In the genomic region with DNA sequence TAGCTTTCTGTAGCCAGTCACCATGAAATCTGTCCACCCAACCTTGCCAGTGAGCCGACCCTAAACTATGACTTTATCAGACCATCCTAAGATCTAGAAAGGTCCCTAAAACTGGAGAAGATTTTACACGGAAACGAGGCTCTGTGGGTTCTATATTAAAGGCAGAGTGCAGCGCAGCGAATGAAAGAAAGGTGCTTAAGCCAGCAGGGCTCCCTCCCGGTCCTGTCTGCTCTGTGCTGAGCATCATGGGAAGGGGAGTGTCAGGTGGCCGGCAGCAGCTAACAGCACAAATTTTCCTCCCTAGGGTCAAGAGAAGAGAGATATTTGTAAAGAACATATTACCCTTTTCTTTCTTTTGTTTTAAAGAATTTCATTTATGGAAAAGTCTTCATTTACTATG, we compare ENCODE assay signal across 30 mouse cellular contexts. TPM values are rescaled to one million over a fixed set of nuclear protein-coding genes. Genes with fewer than 3 reads are reported as not detected.
DNase-seq lines count a peak whose midpoint lies in the region; ATAC-seq and TF ChIP-seq lines count a peak whose summit lies in the region.
"Had no signal": no experiment of that assay in that cellular context is flagged by ENCODE, and none has a peak within 500 bp of the region (broad histone marks: within the 10 kb centered on the region; RNA-seq: fewer than 3 reads in every experiment).

No protein-coding gene starts in this region.

- no peaks in the 10 kb centered on the region for H3K9me3 ChIP-seq in intestine, embryonic 16.5 days (ENCODE audit: control insufficient read depth, low read length)
- H3K9me3 ChIP-seq in intestine, embryonic 15.5 days: no peaks in the 10 kb centered on the region
- no peaks in the 10 kb centered on the region for H3K9me3 ChIP-seq in kidney, embryonic 14.5 days (ENCODE audit: control insufficient read depth, low read length)
- no peaks in the 10 kb centered on the region for H3K9me3 ChIP-seq in hindbrain, embryonic 10.5 days
- H3K9me3 ChIP-seq: embryonic facial prominence, embryonic 10.5 days; embryonic facial prominence, embryonic 15.5 days; forebrain, embryonic 13.5 days; liver, embryonic 13.5 days; stomach, embryonic 15.5 days had no signal

- TF ChIP-seq CTCF in testis, adult 2 months (IDR thresholded peaks at IDR 0.05; ENCODE audit: control insufficient read depth, insufficient read depth, insufficient replicate concordance, low read depth, low read length): no peak
- no peak for TF ChIP-seq CTCF in small intestine, adult 2 months (IDR thresholded peaks at IDR 0.05; ENCODE audit: extremely low read depth, insufficient read length, insufficient replicate concordance, low read depth, low read length)

- no peak overlapping the region for H3K4me2 ChIP-seq in intestine, embryonic 16.5 days (ENCODE audit: low read depth, low read length)
- H3K4me2 ChIP-seq in intestine, embryonic 15.5 days (replicated peaks): no peak overlapping the region
- H3K4me2 ChIP-seq in kidney, embryonic 14.5 days (replicated peaks; ENCODE audit: low read depth, low read length): no peak overlapping the region
- H3K4me2 ChIP-seq: embryonic facial prominence, embryonic 15.5 days; forebrain, embryonic 13.5 days; heart, embryonic 11.5 days; hindbrain, embryonic 14.5 days; liver, embryonic 13.5 days; stomach, embryonic 15.5 days had no signal

- H3K4me3 ChIP-seq in intestine, embryonic 16.5 days (ENCODE audit: low read length): no peak overlapping the region
- no peak overlapping the region for H3K4me3 ChIP-seq in intestine, embryonic 15.5 days (replicated peaks)
- H3K4me3 ChIP-seq in testis, adult 2 months (ENCODE audit: control insufficient read depth, low read depth, low read length): peak overlapping the region; percentile 94
- H3K4me3 ChIP-seq in kidney, embryonic 14.5 days (ENCODE audit: low read length): no peak overlapping the region
- H3K4me3 ChIP-seq in small intestine, adult 2 months (ENCODE audit: low read depth, low read length): no peak overlapping the region
- no peak overlapping the region for H3K4me3 ChIP-seq in hindbrain, embryonic 10.5 days
- H3K4me3 ChIP-seq: embryonic facial prominence, embryonic 10.5 days; embryonic facial prominence, embryonic 15.5 days; forebrain, embryonic 13.5 days; left cerebral cortex, adult 2 months; liver, embryonic 13.5 days; stomach, embryonic 15.5 days had no signal

- H3K36me3 ChIP-seq in intestine, embryonic 16.5 days (ENCODE audit: control insufficient read depth, insufficient read depth, low read length): peaks cover 6% of the 10 kb centered on the region
- peaks cover 14% of the 10 kb centered on the region for H3K36me3 ChIP-seq in intestine, embryonic 15.5 days
- no peaks in the 10 kb centered on the region for H3K36me3 ChIP-seq in testis, adult 2 months (ENCODE audit: control insufficient read depth, insufficient read depth, low read length)
- peaks cover 11% of the 10 kb centered on the region; the same call in 1 of the 2 replicates for H3K36me3 ChIP-seq in kidney, embryonic 14.5 days (ENCODE audit: control insufficient read depth, insufficient read depth, low read length)
- peaks cover 60% of the 10 kb centered on the region for H3K36me3 ChIP-seq in small intestine, adult 2 months (ENCODE audit: control insufficient read depth, insufficient read depth, low read length)
- H3K36me3 ChIP-seq in hindbrain, embryonic 10.5 days: peaks cover 44% of the 10 kb centered on the region

- H3K27me3 ChIP-seq in intestine, embryonic 16.5 days (replicated peaks; ENCODE audit: control insufficient read depth, insufficient read depth, low read length): no peaks in the 10 kb centered on the region
- H3K27me3 ChIP-seq in intestine, embryonic 15.5 days (replicated peaks): no peaks in the 10 kb centered on the region
- no peaks in the 10 kb centered on the region for H3K27me3 ChIP-seq in testis, adult 2 months (ENCODE audit: control insufficient read depth, insufficient read depth, low read length)
- no peaks in the 10 kb centered on the region for H3K27me3 ChIP-seq in kidney, embryonic 14.5 days (ENCODE audit: control insufficient read depth, insufficient read depth, low read length)
- H3K27me3 ChIP-seq in small intestine, adult 2 months (ENCODE audit: control insufficient read depth, insufficient read depth, low read length): no peaks in the 10 kb centered on the region
- no peaks in the 10 kb centered on the region for H3K27me3 ChIP-seq in hindbrain, embryonic 10.5 days (ENCODE audit: insufficient read depth, poor library complexity, severe bottlenecking)
- H3K27me3 ChIP-seq: embryonic facial prominence, embryonic 15.5 days; forebrain, embryonic 13.5 days; liver, embryonic 13.5 days; stomach, embryonic 15.5 days had no signal

- no peak for ATAC-seq in intestine, embryonic 16.5 days
- no peak for ATAC-seq in intestine, embryonic 15.5 days
- ATAC-seq in kidney, embryonic 14.5 days (ENCODE audit: low FRiP score, low TSS enrichment): no peak
- ATAC-seq: forebrain, embryonic 13.5 days had no signal

- DNase-seq in testis, postnatal 10 days (ENCODE audit: low spot score): no peak
- DNase-seq in urinary bladder, adult 2 months (ENCODE audit: low spot score): no peak
- DNase-seq in hindbrain, embryonic 10.5 days (ENCODE audit: low spot score): no peak
- DNase-seq: adrenal gland, postnatal 10 days; cerebellum, adult 8-10 months; cerebellum, postnatal 25 days; gastrocnemius, postnatal 25 days; heart, adult 18-20 months; heart, postnatal 36 days; liver, embryonic 13.5 days; lung, adult 2 months; lung, postnatal 10 days; midbrain, embryonic 14.5 days; retina, postnatal 1 day; right cerebral cortex, postnatal 14 days; thymus, adult 18-20 months; thymus, postnatal 25 days had no signal

- no peak for TF ChIP-seq POLR2A in testis, adult 2 months (IDR thresholded peaks at IDR 0.05; ENCODE audit: control insufficient read depth, low read depth, low read length)
- no peak for TF ChIP-seq POLR2A in small intestine, adult 2 months (IDR thresholded peaks at IDR 0.05; ENCODE audit: low read depth, low read length)

- 0 out of 2 replicates have a peak overlapping the region, but pooled peaks have one; percentile 31 for H3K27ac ChIP-seq in intestine, embryonic 16.5 days (ENCODE audit: low read length)
- no peak overlapping the region for H3K27ac ChIP-seq in intestine, embryonic 15.5 days
- peak overlapping the region; percentile 3 for H3K27ac ChIP-seq in testis, adult 2 months (ENCODE audit: control insufficient read depth, insufficient read depth, low read depth, low read length)
- H3K27ac ChIP-seq in kidney, embryonic 14.5 days (ENCODE audit: low read depth, low read length): peak overlapping the region; percentile 67; the same call in 1 of the 2 replicates
- H3K27ac ChIP-seq in small intestine, adult 2 months (ENCODE audit: insufficient read depth, low read depth, low read length): peak overlapping the region; percentile 70
- H3K27ac ChIP-seq in hindbrain, embryonic 10.5 days: no peak overlapping the region
- H3K27ac ChIP-seq: embryonic facial prominence, embryonic 10.5 days; embryonic facial prominence, embryonic 15.5 days; forebrain, embryonic 13.5 days; hindbrain, embryonic 14.5 days; left cerebral cortex, adult 2 months; liver, embryonic 13.5 days; macrophage; stomach, embryonic 15.5 days had no signal

- 67% methylated on average over 7 of the region's 7 CpGs for WGBS in intestine, embryonic 16.5 days
- WGBS in intestine, embryonic 15.5 days: 66% methylated on average over 7 of the region's 7 CpGs
- WGBS in kidney, embryonic 14.5 days: 53% methylated on average over 7 of the region's 7 CpGs
- WGBS in small intestine, adult 2 months: 63% methylated on average over 7 of the region's 7 CpGs
- 83% methylated on average over 7 of the region's 7 CpGs for WGBS in hindbrain, embryonic 10.5 days

- no peak overlapping the region for H3K9ac ChIP-seq in intestine, embryonic 16.5 days (ENCODE audit: low read depth, low read length)
- no peak overlapping the region for H3K9ac ChIP-seq in intestine, embryonic 15.5 days
- H3K9ac ChIP-seq in kidney, embryonic 14.5 days (ENCODE audit: low read depth, low read length): no peak overlapping the region
- H3K9ac ChIP-seq: embryonic facial prominence, embryonic 15.5 days; forebrain, embryonic 13.5 days; hindbrain, embryonic 14.5 days; liver, embryonic 13.5 days; stomach, embryonic 15.5 days had no signal

- H3K4me1 ChIP-seq in intestine, embryonic 16.5 days (ENCODE audit: control insufficient read depth, insufficient read depth, low read length): peaks cover 7% of the 10 kb centered on the region; the same call in 1 of the 2 replicates
- H3K4me1 ChIP-seq in intestine, embryonic 15.5 days (replicated peaks): no peaks in the 10 kb centered on the region
- H3K4me1 ChIP-seq in testis, adult 2 months (ENCODE audit: control insufficient read depth, insufficient read depth, low read length): peaks cover 6% of the 10 kb centered on the region
- H3K4me1 ChIP-seq in kidney, embryonic 14.5 days (ENCODE audit: control insufficient read depth, insufficient read depth, low read length): peaks cover 29% of the 10 kb centered on the region
- peaks cover 5% of the 10 kb centered on the region; the same call in 1 of the 2 replicates for H3K4me1 ChIP-seq in small intestine, adult 2 months (ENCODE audit: control insufficient read depth, insufficient read depth, insufficient read length, low read length)
- peaks cover 10% of the 10 kb centered on the region for H3K4me1 ChIP-seq in hindbrain, embryonic 10.5 days (replicated peaks)
- H3K4me1 ChIP-seq: embryonic facial prominence, embryonic 15.5 days; forebrain, embryonic 13.5 days; liver, embryonic 13.5 days; stomach, embryonic 15.5 days had no signal

RNA-seq across cellular contexts. Expression of gene Ipmk, which starts 34.5 kb away (rescaled TPM):
- 25.4 and 32.6 TPM in 2 replicates for polyA plus RNA-seq in intestine, embryonic 16.5 days (2015; fragmentation: Nextera tagmentation; extraction: Ambion mirVana)
- 26.2 and 28.3 TPM in 2 replicates for polyA plus RNA-seq in intestine, embryonic 15.5 days (2015; fragmentation: Nextera tagmentation; extraction: Ambion mirVana)
- polyA plus RNA-seq in testis, adult 2 months (2012; rRNA removed): 4.5 and 5.3 TPM in 2 replicates
- 10.5 and 22.0 TPM in 2 replicates for polyA plus RNA-seq in kidney, embryonic 14.5 days (2014; fragmentation: Nextera tagmentation; extraction: Ambion mirVana)
- 35.2 and 111 TPM in 2 replicates for polyA plus RNA-seq in small intestine, adult 2 months (2012; rRNA removed)
- polyA plus RNA-seq in urinary bladder, adult 2 months (2012; rRNA removed): 12.0 and 12.7 TPM in 2 replicates
- polyA plus RNA-seq in hindbrain, embryonic 10.5 days (2016; fragmentation: Nextera tagmentation; extraction: Ambion mirVana): 15.5 and 20.0 TPM in 2 replicates

RNA-seq across cellular contexts. Expression of gene Cisd1, which starts 37.4 kb away (rescaled TPM):
- 125 and 134 TPM in 2 replicates for polyA plus RNA-seq in intestine, embryonic 16.5 days (2015; fragmentation: Nextera tagmentation; extraction: Ambion mirVana)
- polyA plus RNA-seq in intestine, embryonic 15.5 days (2015; fragmentation: Nextera tagmentation; extraction: Ambion mirVana): 115 and 118 TPM in 2 replicates
- polyA plus RNA-seq in testis, adult 2 months (2012; rRNA removed): 35.4 and 42.1 TPM in 2 replicates
- 111 and 130 TPM in 2 replicates for polyA plus RNA-seq in kidney, embryonic 14.5 days (2014; fragmentation: Nextera tagmentation; extraction: Ambion mirVana)
- polyA plus RNA-seq in small intestine, adult 2 months (2012; rRNA removed): 47.2 and 75.8 TPM in 2 replicates
- polyA plus RNA-seq in urinary bladder, adult 2 months (2012; rRNA removed): 122 and 128 TPM in 2 replicates
- polyA plus RNA-seq in hindbrain, embryonic 10.5 days (2016; fragmentation: Nextera tagmentation; extraction: Ambion mirVana): 148 and 166 TPM in 2 replicates

Comparison
In these comparisons a context has a peak if more than half of its experiments do, and no peak if none do; other contexts are left out.
1. H3K27ac ChIP-seq: peak in intestine, embryonic 16.5 days (single experiment), testis, adult 2 months (single experiment), kidney, embryonic 14.5 days (single experiment) and small intestine, adult 2 months (single experiment); none in intestine, embryonic 15.5 days (single experiment) and hindbrain, embryonic 10.5 days (single experiment).